Mouse (Mus musculus) embryonic facial prominence, embryonic 10.5 days (tissue): Measurements from ENCODE around the gene Fam184b. TPM values are rescaled to one million over a fixed set of nuclear protein-coding genes. Genes with fewer than 3 reads are reported as not detected.
A peak's percentile ranks its signal among the peaks of the same experiment; 100 is the strongest.

Experiments
- DNase-seq: peaks from one replicate; pipeline ENCODE4 v3.0.0-alpha.2; 2017; ENCODE audit warnings: low spot score
- H3K27ac ChIP-seq: fragments of 300-500 bp; sonication (generic); replicated peaks from 2 replicates; pipeline ENCODE4 v1.5.1; 2016; ENCODE audit warnings: mild to moderate bottlenecking
- H3K27me3 ChIP-seq: fragments of 300-500 bp; sonication (generic); replicated peaks from 2 replicates; pipeline ENCODE4 v1.6.1; 2016; ENCODE audit warnings: low read depth, mild to moderate bottlenecking; ENCODE audit not compliant: poor library complexity, severe bottlenecking
- H3K36me3 ChIP-seq: fragments of 300-500 bp; sonication (generic); replicated peaks from 2 replicates; pipeline ENCODE4 v1.6.1; 2016; ENCODE audit warnings: mild to moderate bottlenecking, moderate library complexity
- H3K4me1 ChIP-seq: fragments of 300-500 bp; sonication (generic); 2 replicates; pipeline ENCODE4 v1.6.1; 2016
- H3K4me3 ChIP-seq: fragments of 300-500 bp; sonication (generic); 2 replicates; pipeline ENCODE4 v1.5.1; 2016; ENCODE audit warnings: mild to moderate bottlenecking, moderate library complexity
- H3K9me3 ChIP-seq: fragments of 300-500 bp; sonication (generic); 2 replicates; pipeline ENCODE4 v1.6.1; 2016; ENCODE audit warnings: mild to moderate bottlenecking
- WGBS: fragments of 180-500 bp; shearing (Covaris S2); methylation state at CpG from one replicate; pipeline ENCODE4 v1.1.7; 2016; 5-methylcytosine and 5-hydroxymethylcytosine counted together
- polyA plus RNA-seq: library from polyadenylated mRNA; unstranded; fragments of >200 nt; fragmentation: Nextera tagmentation; extraction: Ambion mirVana; gene quantifications from 2 replicates; pipeline ENCODE4 v1.2.1, GENCODE M21; 2016

Gene Fam184b
- polyA plus RNA-seq, 1 experiment from 2014 or later = 0.62 TPM

GRCm38 (mm10) chr5:45584601-45585000 lies 54.8 kb downstream of the Fam184b start:
- Histone ChIP-seq H3K27me3 (no peaks in the 10 kb centered on the region), H3K4me3 (no peak overlapping the region), H3K9me3 (no peaks in the 10 kb centered on the region), H3K27ac (no peak overlapping the region), H3K4me1 (no peaks in the 10 kb centered on the region), H3K36me3 (no peaks in the 10 kb centered on the region)
- WGBS = 87% methylated on average over 8 of the region's 8 CpGs
- DNase-seq = no peak

GRCm38 (mm10) chr5:45580279-45580678 lies 59.1 kb downstream of the Fam184b start:
- no peak overlapping the region for H3K27ac ChIP-seq
- H3K4me3 ChIP-seq = no peak overlapping the region
- no peaks in the 10 kb centered on the region for H3K27me3 ChIP-seq
- DNase-seq = no peak
- WGBS = 81% methylated on average over 10 of the region's 10 CpGs
- H3K4me1 ChIP-seq = no peaks in the 10 kb centered on the region
- no peaks in the 10 kb centered on the region for H3K36me3 ChIP-seq
- no peaks in the 10 kb centered on the region for H3K9me3 ChIP-seq

DNA sequence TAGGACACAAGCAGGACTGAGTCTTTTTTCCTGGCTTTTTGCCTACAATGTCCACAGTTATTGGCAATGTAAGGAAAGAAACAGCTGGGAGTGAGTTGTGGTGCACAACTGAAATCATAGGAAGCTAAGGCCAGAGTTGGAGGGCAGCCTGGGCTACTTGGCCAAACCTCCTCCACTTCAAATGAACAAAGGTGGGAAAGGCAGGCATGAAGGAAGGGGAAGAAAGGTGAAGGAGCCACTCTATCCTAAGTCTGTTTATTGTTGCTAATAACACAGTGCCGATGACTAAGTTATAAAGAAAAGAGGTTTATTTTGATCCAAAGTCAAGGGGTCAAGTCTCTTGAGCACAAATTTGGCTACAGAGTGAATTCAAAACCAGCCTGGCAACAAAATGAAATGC lies 62.0 kb downstream of the Fam184b start:
- no peaks in the 10 kb centered on the region for H3K27me3 ChIP-seq
- H3K9me3 ChIP-seq = no peaks in the 10 kb centered on the region
- H3K27ac ChIP-seq = no peak overlapping the region
- WGBS = 78% methylated on average over 1 of the region's 1 CpGs
- no peak for DNase-seq
- H3K36me3 ChIP-seq = no peaks in the 10 kb centered on the region
- no peaks in the 10 kb centered on the region for H3K4me1 ChIP-seq
- H3K4me3 ChIP-seq = no peak overlapping the region

GRCm38 (mm10) chr5:45576716-45577115 lies 62.7 kb downstream of the Fam184b start:
- Histone ChIP-seq H3K27ac (no peak overlapping the region), H3K4me1 (no peaks in the 10 kb centered on the region), H3K27me3 (no peaks in the 10 kb centered on the region), H3K36me3 (no peaks in the 10 kb centered on the region), H3K9me3 (no peaks in the 10 kb centered on the region), H3K4me3 (no peak overlapping the region)
- WGBS = 84% methylated on average over 3 of the region's 3 CpGs
- no peak for DNase-seq

- 53% methylated on average over 5 of the region's 5 CpGs for WGBS
- Histone ChIP-seq H3K4me1 (no peaks in the 10 kb centered on the region), H3K4me3 (no peak overlapping the region), H3K9me3 (no peaks in the 10 kb centered on the region), H3K27me3 (no peaks in the 10 kb centered on the region), H3K27ac (no peak overlapping the region), H3K36me3 (no peaks in the 10 kb centered on the region)
- DNase-seq = no peak
These were observed 66.6 kb downstream of the Fam184b start for GRCm38 (mm10) chr5:45572816-45573215.

GRCm38 (mm10) chr5:45565829-45566228 lies 73.6 kb downstream of the Fam184b start:
- no peak for DNase-seq
- Histone ChIP-seq H3K27me3 (no peaks in the 10 kb centered on the region), H3K9me3 (no peaks in the 10 kb centered on the region), H3K4me1 (no peaks in the 10 kb centered on the region), H3K36me3 (no peaks in the 10 kb centered on the region), H3K27ac (no peak overlapping the region), H3K4me3 (no peak overlapping the region)
- 90% methylated on average over 1 of the region's 1 CpGs for WGBS

DNA sequence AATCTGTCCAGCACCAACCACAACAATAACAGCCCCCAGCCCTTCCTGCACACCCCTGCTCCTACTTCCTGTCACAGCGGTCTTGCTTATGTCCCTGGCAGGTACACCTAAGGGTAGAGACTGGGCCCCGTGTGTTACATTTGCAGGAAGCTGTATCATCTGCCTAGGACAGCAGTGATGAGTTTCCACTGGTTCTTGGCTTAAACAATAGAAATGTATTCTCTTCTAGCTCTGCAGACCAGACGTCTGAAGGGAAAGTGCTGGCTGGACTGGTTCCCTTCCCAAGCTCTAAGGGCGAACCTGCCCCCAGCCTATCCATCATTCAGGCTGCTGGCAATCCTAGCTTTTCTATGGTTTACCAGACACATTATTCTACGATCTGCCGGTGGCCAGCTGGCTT lies 75.4 kb downstream of the Fam184b start:
- WGBS = 66% methylated on average over 6 of the region's 6 CpGs
- H3K4me1 ChIP-seq = no peaks in the 10 kb centered on the region
- H3K4me3 ChIP-seq = no peak overlapping the region
- H3K27me3 ChIP-seq = no peaks in the 10 kb centered on the region
- no peaks in the 10 kb centered on the region for H3K9me3 ChIP-seq
- no peaks in the 10 kb centered on the region for H3K36me3 ChIP-seq
- no peak overlapping the region for H3K27ac ChIP-seq
- no peak for DNase-seq

- H3K27me3 ChIP-seq = no peaks in the 10 kb centered on the region
- no peaks in the 10 kb centered on the region for H3K4me1 ChIP-seq
- DNase-seq = no peak
- no peak overlapping the region for H3K4me3 ChIP-seq
- H3K36me3 ChIP-seq = no peaks in the 10 kb centered on the region
- WGBS = 94% methylated on average over 1 of the region's 1 CpGs
- H3K27ac ChIP-seq = no peak overlapping the region
- H3K9me3 ChIP-seq = no peaks in the 10 kb centered on the region
These were observed 89.8 kb downstream of the Fam184b start for GRCm38 (mm10) chr5:45549586-45549985.

GRCm38 (mm10) chr5:45543374-45543773 lies 96.0 kb downstream of the Fam184b start:
- DNase-seq = peak; percentile 22
- no peaks in the 10 kb centered on the region for H3K9me3 ChIP-seq
- no peak overlapping the region for H3K4me3 ChIP-seq
- no peaks in the 10 kb centered on the region for H3K36me3 ChIP-seq
- WGBS = 34% methylated on average over 5 of the region's 5 CpGs
- no peak overlapping the region for H3K27ac ChIP-seq
- H3K4me1 ChIP-seq = no peaks in the 10 kb centered on the region
- no peaks in the 10 kb centered on the region for H3K27me3 ChIP-seq

DNA sequence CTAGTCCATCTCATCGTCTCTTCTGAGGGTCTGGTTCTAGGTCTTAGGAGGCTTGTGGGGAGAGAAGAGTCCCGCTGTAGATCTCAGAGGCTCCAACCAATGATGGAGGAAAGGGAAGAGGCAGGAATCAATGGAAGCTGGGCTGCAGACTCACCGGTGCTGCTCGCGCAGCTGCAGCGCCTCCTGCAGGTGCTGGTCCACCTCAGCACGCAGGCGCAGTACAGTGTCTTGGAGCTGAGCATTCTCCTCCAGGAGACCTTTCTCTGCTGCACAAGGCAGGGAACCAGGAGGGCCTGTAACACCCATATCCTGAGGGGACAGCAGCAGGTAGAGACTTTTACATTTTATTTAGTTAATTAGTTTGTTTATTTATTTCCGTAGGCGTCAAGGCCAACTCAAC lies 99.9 kb downstream of the Fam184b start:
- Histone ChIP-seq H3K4me3 (no peak overlapping the region), H3K27ac (no peak overlapping the region), H3K27me3 (no peaks in the 10 kb centered on the region), H3K4me1 (0 out of 2 replicates have a peak, but pooled peaks cover 2% of the 10 kb centered on the region), H3K9me3 (no peaks in the 10 kb centered on the region), H3K36me3 (no peaks in the 10 kb centered on the region)
- 55% methylated on average over 10 of the region's 10 CpGs for WGBS
- no peak for DNase-seq

DNA sequence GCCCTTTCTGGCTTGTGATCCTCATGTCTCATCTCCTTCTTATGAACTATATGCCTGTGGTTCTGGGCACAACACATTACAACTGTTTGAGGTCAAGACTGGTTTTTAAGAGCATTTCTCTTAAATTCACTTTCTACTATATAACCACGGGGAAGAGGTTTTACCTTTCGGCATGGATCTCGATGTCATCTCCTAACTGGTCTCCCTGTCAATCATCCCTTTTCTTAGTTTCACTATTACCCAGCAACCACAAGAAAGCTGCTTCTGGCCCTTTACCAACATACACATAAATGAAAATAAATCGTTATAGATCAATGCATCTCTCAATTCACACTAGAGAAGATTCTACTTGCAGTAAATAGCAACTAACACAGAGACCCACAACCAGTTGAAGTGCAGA lies 104.2 kb downstream of the Fam184b start:
- Histone ChIP-seq H3K4me1 (peaks cover 7% of the 10 kb centered on the region), H3K36me3 (peaks cover 18% of the 10 kb centered on the region), H3K27ac (no peak overlapping the region), H3K4me3 (no peak overlapping the region), H3K27me3 (no peaks in the 10 kb centered on the region), H3K9me3 (no peaks in the 10 kb centered on the region)
- WGBS = 67% methylated on average over 4 of the region's 4 CpGs
- no peak for DNase-seq

DNA sequence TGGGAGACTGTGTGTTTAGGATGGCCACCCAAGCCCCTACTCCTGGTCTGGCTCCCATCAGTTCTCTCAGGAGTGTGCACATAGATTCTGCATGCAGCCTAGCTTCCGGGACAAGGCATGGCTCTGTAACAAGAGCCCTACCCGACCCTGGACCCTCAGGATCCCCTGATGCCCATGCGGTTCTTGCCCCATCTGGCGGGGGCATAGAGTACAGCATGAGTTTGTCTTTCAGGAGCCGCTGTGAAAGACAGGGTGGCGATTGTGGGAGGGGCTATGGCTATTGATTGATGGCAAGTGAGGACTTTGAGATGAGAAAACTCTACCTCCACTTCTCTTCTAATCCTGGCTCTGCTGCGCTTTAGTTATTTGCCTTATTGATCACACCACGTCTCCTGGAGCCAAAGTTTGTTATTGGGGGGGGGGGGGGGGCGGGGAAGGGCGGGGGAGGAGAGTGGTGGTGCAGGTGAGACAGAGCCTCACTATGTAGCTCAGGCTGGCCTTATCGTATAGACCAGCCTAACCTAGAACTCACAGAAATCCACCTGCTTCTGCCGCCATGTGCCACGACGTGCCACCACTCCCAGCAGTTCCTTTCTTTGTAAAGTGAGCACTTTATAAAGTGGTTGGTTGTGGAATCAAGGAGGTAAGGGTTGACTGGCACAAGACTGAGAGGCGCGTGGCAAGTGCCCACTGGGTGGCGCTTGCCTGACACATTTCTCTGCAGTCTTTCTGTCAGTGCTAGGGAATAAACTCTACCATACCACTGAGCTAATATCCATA lies 104.9 kb downstream of the Fam184b start:
- Histone ChIP-seq H3K9me3 (no peaks in the 10 kb centered on the region), H3K4me3 (peak overlapping the region; percentile 2; the same call in 1 of the 2 replicates), H3K4me1 (peaks cover 7% of the 10 kb centered on the region), H3K27me3 (no peaks in the 10 kb centered on the region), H3K36me3 (peaks cover 23% of the 10 kb centered on the region), H3K27ac (no peak overlapping the region)
- DNase-seq = peak; percentile 80
- 7% methylated on average over 17 of the region's 17 CpGs for WGBS

DNA sequence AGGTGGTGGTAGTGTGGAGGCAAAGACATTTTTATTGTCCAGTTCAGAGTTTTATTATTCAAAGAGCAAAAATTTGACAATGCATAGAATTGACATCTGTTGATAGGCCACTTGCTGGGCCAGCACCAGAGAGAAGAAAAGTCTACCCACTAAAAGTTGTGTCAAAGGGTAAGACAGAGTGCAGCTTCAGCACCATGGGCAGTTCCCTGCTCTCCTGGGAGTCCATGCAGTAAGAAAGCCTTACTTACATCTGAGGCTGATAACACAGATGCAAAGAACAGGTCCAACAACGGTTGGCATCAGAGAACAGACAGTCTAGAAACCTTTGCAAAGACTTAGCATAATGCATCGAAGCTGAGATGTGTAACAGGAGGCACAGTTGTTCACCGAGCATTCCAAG lies 109.7 kb downstream of the Fam184b start:
- H3K27ac ChIP-seq = no peak overlapping the region
- DNase-seq = peak; percentile 48
- H3K27me3 ChIP-seq = no peaks in the 10 kb centered on the region
- peaks cover 7% of the 10 kb centered on the region for H3K4me1 ChIP-seq
- H3K36me3 ChIP-seq = peaks cover 70% of the 10 kb centered on the region
- no peak overlapping the region for H3K4me3 ChIP-seq
- no peaks in the 10 kb centered on the region for H3K9me3 ChIP-seq
- WGBS = 93% methylated on average over 3 of the region's 3 CpGs
